Mouse (Mus musculus) layer of hippocampus, postnatal 10 days (tissue): ENCODE data around the gene Unc13d. TPM values are rescaled to one million over a fixed set of nuclear protein-coding genes. Genes with fewer than 3 reads are reported as not detected.

Source experiments
- DNase-seq, 2 experiments: peaks; one replicate each; pipeline ENCODE4 v3.0.0; 2021; ENCODE audit warnings: low spot score in 2 of 2
- total RNA-seq, 2 experiments: library from RNA; stranded (reverse); gene quantifications; 2 replicates each; pipeline ENCODE4 v1.2.3; 2021

Gene Unc13d
- total RNA-seq, 2 experiments from 2014 or later = 1.3 TPM

GRCm38 (mm10) chr11:116053510-116054229 is 24.1 kb downstream of the Unc13d start:
- DNase-seq = no peak

DNA sequence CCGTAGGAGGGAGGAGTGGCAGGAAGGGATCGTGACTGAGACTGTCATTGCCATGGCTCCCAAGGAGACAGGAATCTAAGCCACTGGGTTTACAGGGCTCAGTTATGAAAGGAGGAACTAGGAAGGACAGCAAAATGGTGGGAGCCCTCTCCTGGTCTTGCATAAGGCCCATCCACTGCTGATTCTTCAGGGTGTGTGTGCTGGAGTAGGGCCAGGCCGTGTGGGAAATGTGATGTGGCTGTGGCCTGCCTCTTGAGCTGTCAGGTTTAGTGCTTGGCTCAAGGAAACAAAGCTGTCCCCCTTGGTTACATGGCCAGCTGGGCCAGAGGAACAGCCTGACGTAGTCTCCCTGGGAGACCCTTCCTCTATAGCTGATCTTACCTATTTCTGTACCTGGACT is 27.6 kb downstream of the Unc13d start:
- DNase-seq = no peak

DNA sequence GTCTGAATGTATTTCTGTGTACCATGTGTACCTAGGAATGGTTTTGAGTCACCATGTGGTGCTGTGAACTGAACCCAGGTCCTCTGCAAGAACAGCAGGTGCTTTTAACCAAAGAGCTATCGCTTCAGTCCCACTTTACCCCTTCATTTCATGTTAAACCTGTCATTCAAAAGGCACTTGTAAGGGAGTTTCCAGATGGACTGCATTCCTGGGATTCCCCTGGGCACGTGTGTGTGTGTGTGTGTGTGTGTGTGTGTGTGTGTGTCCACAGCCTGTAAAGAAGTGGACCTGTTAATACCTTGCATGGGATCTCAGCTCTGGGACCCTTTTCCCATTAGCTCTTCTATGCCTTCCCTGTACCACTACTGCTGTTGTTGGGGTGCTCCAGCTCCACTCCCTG is 28.2 kb downstream of the Unc13d start:
- no peak for DNase-seq

GRCm38 (mm10) chr11:116045173-116045572 is 32.6 kb downstream of the Unc13d start:
- no peak for DNase-seq

- DNase-seq = no peak
Measured at GRCm38 (mm10) chr11:116043286-116043685, 34.5 kb downstream of the Unc13d start.

- DNase-seq = no peak
Measured at GRCm38 (mm10) chr11:116042372-116043138, 35.2 kb downstream of the Unc13d start.

GRCm38 (mm10) chr11:116041833-116042232 is 35.9 kb downstream of the Unc13d start:
- no peak for DNase-seq

DNA sequence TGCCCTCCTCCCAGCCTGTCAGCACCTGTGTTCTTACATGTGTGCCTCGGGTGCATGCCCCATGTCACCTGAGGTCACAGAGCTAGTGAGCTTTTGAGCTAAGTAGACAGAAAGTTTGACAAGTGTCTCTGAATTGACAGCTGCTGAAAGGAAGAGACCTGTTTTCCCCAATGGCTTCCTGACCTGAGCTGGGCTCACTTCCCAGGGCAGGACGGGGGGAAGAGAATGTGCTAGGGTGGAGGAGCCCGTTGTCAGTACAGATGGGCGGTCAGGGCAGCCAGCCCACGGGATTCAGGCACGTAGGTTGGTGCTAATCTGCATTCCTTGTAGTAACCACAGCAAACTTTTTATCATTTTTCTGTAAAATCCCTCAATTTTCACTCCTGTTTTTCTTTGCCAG is 37.2 kb downstream of the Unc13d start:
- DNase-seq = no peak

DNA sequence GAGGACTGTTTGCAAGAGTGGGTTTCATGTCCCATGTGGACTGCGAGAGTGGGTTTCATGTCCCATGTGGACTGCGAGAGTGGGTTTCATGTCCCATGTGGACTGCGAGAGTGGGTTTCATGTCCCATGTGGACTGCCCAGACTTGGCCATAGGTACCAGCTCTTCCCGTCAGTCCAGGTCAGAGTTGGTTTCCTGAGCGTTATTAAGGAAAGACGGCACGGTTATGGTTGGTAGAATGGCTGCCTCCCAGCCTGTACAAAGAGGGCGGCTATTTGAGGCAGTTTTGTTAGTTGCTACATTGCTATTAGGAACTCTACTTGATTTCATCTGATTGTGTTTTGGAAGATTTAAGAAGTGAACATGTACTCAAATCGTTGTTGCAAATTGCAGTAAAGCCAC is 39.9 kb downstream of the Unc13d start:
- DNase-seq = no peak

DNA sequence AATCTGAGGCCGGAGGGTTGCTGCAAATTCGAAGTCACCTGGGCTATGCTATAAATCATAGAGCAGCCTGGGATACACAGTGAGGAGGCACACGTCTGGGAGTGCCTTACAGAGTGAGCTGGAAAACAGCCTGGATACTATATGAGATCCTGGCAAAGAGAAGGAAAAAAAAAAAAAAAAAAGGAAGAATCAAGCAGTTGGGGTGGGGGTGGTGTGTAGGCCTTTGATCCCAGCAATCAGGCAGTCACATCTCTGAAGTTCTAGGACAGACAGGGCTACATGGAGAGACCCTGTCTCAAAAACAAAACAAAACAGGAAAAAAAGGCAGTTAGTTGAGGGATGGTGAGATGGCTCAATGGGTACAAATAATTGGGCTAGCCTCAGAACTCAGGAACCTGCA is 41.1 kb downstream of the Unc13d start:
- no peak for DNase-seq

- DNase-seq = no peak
Measured at GRCm38 (mm10) chr11:116034584-116034983, 43.2 kb downstream of the Unc13d start.

DNA sequence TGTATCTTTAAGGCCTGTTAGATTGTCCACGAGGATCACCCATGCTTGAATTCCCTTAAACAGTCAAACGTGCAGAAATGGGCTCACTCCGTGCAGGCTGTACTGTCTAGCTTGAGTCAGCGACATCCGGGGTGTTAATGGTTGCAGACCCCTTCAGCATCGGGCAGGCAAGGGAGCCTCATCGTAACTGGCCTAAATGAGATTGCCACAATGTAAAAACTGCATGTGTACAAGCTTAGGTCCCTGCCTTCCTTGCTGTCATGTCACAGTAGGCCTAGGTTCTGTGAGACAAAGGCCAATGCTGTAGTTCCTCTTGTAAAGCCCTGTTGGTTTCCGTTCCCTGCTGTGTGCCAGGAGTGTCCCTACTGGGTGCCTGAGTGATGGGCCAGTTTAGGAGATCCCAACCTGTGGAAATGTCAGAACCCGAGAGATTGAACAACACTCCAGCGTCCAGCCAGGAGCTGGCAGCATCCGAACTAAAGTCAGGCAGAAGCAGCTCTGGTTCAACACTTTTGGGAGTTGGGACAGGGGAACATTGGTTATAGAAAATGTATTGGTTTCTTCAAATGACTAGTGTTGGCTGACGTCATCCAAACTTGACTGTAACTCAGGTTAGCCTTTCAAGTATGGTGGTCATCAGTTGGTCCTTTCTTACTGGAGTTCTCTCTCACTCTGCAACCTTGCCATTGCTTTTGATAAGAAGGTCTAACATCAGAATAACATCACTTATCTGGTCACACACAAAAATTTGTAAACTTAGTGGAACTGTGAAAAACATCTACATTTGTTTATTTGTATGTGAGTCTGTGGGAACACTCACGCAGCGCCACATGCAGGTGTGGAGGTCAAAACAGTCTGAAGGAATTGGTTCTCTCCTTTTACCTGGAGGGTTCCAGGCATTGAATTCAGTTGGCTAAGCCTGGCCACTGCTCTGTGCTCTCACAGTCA is 46.6 kb downstream of the Unc13d start:
- DNase-seq = no peak

- peak; percentile 96 to 98 for DNase-seq
Measured at GRCm38 (mm10) chr11:116030088-116030897, 47.5 kb downstream of the Unc13d start, which contains the start of gene Unk. TSS of gene Unk (plus strand) at chr11:116030322.

- no peak for DNase-seq
Measured at GRCm38 (mm10) chr11:116029086-116029865, 48.5 kb downstream of the Unc13d start.

DNA sequence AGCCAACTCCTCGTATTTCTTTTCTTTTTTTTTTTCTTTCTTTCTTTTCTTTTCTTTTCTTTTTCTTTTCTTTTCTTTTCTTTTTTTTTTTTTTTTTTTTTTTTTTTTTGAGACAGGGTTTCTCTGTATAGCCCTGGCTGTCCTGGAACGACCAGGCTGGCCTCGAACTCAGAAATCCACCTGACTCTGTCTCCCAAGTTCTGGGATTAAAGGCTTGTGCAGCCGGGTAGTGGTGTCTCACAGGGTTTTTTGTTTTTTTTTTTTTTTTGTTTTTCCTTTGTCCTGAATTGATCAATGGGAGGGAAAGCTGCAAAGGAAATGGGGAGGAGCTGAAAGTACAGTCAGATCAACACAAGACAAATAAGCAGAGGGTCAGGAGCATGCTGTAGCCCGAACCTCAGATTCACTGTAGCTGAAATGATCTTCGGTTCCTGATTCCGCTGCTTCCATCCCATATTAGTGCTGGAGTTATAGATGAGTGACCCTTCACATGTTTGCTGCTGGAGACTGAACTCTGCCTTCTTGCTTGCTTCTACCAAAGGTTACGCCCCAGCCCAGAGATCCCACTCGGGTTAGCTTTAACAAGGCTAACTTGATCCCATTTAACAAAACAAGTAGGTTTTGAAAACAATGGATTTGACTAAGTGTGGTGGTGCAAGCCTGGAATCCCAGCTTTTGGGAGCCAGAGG is 49.4 kb downstream of the Unc13d start:
- no peak for DNase-seq

DNA sequence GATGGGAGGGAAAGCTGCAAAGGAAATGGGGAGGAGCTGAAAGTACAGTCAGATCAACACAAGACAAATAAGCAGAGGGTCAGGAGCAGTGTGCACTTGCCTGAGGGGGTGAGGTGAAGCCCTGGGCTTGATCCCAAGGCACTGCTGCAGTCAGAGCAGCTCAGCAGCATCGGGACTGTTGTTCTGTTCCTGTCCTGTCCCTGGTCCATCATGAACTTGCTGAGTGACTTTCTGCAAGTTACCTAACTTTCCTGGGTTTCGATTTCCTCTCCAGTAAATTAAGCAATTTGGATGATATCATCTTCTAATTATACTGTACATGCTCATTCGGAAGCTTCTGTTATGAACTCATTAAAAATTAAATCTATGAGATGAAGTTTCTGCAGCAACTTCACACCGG is 50.0 kb downstream of the Unc13d start, which contains the start of gene H3f3b:
Gene H3f3b, minus strand, starts transcription at position 207 of the 400 bp plus-strand sequence.
- no peak for DNase-seq

- DNase-seq = no peak
Measured at GRCm38 (mm10) chr11:116025056-116025845, 52.5 kb downstream of the Unc13d start.

DNA sequence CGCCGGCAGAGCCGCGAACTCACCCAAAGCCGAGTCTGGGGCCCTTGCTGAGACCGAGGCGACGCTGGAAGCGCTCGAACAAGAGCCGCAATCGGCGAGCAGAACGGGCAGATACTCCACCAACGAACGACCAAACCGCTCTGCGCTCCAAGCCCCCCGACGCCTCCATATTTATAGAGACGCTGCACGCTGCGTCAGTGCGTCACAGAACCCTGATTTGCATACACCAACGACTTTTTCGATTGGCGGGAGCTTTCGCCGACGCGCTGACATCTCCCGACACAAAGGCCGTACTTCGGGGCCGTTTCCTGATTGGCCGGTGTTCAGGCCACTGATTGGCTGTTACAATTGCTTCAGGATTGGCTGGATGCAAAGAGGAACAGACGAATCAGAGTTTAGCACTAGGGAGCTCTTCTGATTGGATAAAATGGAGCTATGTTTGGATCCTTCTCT is 53.4 kb downstream of the Unc13d start:
- DNase-seq = peak; percentile 93 to 94
